Mouse (Mus musculus) embryonic stem cell, embryonic (primary cell): ENCODE results near the gene Eed.

Experiments used
- CTCF ChIA-PET, 4 experiments: fragments of 300-600 bp in 2 of 4; fragments of 350-600 bp in 2 of 4; sonication (Branson Sonifier 250); formaldehyde crosslinking; loops; one replicate each; lab custom pipeline; 2022; ENCODE audit warnings: inconsistent platforms in 2 of 4; lab: Charles Lee
- POLR2A ChIA-PET, 4 experiments: fragments of 300-600 bp in 2 of 4; fragments of 350-600 bp in 2 of 4; sonication (Branson Sonifier 250); formaldehyde crosslinking; loops; one replicate each; lab custom pipeline; 2022; ENCODE audit warnings: antibody characterized with exemption in 4 of 4, inconsistent platforms in 1 of 4; lab: Charles Lee

Eed gene

DNA sequence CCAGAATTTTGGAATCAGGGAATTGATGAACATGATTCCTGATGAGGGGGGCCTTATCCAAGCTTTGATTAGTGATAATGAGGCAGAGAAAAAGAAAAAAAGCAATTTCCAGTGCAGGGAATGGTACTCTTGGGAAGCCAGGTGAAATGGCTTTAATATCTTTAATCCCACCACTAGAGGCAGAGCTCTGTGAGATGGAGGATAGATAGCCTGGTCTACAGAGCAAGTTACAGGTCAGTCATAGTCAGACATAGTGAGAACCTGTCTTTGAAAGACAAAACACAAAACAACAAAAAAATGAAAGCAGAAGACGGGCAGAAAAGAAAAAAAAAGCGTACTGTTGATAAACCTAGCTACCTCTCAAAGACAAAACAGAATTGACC lies 17.8 kb upstream of the Eed start:
- POLR2A ChIA-PET = interaction anchor here (0.6 to 4.7 kb wide), 41 partner anchors 8 to 428 kb away, joined by 3 to 34 read pairs (median 4); partner anchors contain the start of genes Eed (in 3 of the 4), Hikeshi (in 2 of the 4) and Picalm (in 2 of the 4)
- CTCF ChIA-PET = interaction anchor here (0.5 to 2.6 kb wide), 62 partner anchors 8 to 265 kb away, joined by 3 to 20 read pairs (median 4); partner anchors contain the start of genes Picalm (in 2 of the 4), Ccdc81 (in 1 of the 4), Eed (in 1 of the 4) and Hikeshi (in 1 of the 4)

- ChIA-PET CTCF (interaction anchor here (0.5 to 2.6 kb wide), 82 partner anchors 8 to 965 kb away, joined by 3 to 20 read pairs (median 4); partner anchors contain the start of genes Picalm (in 3 of the 4), Ccdc81 (in 1 of the 4), Eed (in 1 of the 4) and Hikeshi (in 1 of the 4)), POLR2A (interaction anchor here (0.5 to 4.7 kb wide), 44 partner anchors 8 to 429 kb away, joined by 3 to 34 read pairs (median 4); partner anchors contain the start of genes Eed (in 3 of the 4), Hikeshi (in 2 of the 4) and Picalm (in 2 of the 4))
These were observed 17.3 kb upstream of the Eed start for GRCm38 (mm10) chr7:89998006-89998623.

DNA sequence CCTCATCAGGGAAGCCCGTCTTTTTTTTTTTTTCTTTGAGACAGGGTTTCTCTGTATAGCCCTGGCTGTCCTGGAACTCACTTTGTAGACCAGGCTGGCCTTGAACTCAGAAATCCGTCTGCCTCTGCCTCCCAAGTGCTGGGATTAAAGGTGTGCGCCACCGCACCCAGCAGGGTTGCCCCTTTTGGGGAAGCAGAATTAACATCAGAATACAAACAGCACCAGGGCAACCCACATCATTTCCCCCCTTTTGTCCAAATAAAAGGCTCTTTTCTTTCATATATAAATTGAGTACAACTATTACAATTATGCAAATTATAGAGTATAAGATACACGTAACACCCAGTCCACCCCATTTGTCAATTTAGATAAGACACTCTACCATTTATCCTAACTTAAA lies 16.7 kb upstream of the Eed start:
- CTCF ChIA-PET = interaction anchor here (0.5 to 2.6 kb wide), 76 partner anchors 8 to 964 kb away, joined by 3 to 20 read pairs (median 4); partner anchors contain the start of genes Picalm (in 3 of the 4), Eed (in 1 of the 4) and Hikeshi (in 1 of the 4)

GRCm38 (mm10) chr7:89993091-89993490 lies 12.3 kb upstream of the Eed start:
- ChIA-PET CTCF (interaction anchor here in 1 of 4 experiments (0.5 kb wide), 1 partner anchor 181 kb away, joined by 3 read pairs; no protein-coding TSS in a partner anchor), POLR2A (interaction anchor here in 2 of 4 experiments (1.2 to 1.7 kb wide), 3 partner anchors 10 to 12 kb away, joined by 3 to 4 read pairs (median 4); partner anchors contain the start of gene Eed (in 2 of the 2))

More for the DNA sequence above, 16.7 kb upstream of the Eed start:
- POLR2A ChIA-PET = interaction anchor here (0.5 to 4.7 kb wide), 37 partner anchors 9 to 429 kb away, joined by 3 to 34 read pairs (median 4); partner anchors contain the start of genes Eed (in 3 of the 4), Hikeshi (in 2 of the 4) and Picalm (in 2 of the 4)

GRCm38 (mm10) chr7:89984421-89984820 lies 3.6 kb upstream of the Eed start:
- CTCF ChIA-PET = interaction anchor here in 2 of 4 experiments (0.6 to 2.7 kb wide), 3 partner anchors 14 to 62 kb away, joined by 4 to 12 read pairs (median 4); no protein-coding TSS in a partner anchor

DNA sequence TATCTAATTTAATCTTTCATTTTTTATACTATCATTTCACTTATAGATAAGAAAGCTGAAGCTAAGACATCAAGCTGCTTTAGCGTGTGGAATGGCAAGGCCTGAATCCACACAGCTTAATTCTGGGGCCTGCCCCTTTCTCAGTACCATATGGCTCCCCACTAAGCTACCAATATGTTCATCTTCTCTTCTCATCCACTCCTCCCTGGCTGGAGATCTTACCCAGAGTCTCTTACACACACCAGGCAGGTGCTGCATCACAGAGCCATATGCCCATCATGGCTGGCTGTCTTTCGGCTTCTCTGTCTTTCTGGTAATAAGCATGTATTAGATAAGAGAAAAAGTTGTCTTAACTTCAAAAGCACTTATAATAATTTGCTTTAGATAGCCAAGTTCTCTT lies 2.7 kb upstream of the Eed start:
- ChIA-PET CTCF (interaction anchor here in 2 of 4 experiments (0.5 to 2.7 kb wide), 4 partner anchors 14 to 46 kb away, joined by 3 to 12 read pairs (median 4); no protein-coding TSS in a partner anchor), POLR2A (interaction anchor here in 2 of 4 experiments (1.0 to 3.9 kb wide), 8 partner anchors 8 to 43 kb away, joined by 3 to 34 read pairs (median 3); no protein-coding TSS in a partner anchor)

More at GRCm38 (mm10) chr7:89984421-89984820, 3.6 kb upstream of the Eed start:
- POLR2A ChIA-PET = interaction anchor here in 3 of 4 experiments (0.7 to 1.4 kb wide), 4 partner anchors 9 to 44 kb away, joined by 3 read pairs; no protein-coding TSS in a partner anchor

DNA sequence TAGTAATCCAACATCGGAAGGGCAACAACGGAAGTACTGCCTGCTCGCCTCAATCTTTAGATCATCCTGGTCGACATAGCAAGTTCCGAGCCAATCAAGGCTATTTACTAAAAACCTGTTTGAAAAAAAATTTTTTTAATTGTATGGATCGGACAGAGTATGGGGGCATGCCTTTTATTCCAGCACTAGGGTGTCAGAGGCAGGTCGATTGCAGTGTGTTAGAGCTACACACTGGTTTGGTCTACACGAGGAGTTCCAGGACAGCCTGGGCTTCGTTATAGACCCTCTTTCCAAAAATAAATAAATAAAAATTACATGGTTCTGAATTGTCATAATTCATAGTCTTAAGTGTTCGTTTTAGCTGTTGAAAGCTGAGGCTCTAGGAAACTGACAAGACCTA lies 774 bp upstream of the Eed start:
- POLR2A ChIA-PET = interaction anchor here (0.6 to 11.6 kb wide), 42 partner anchors 8 to 475 kb away, joined by 3 to 217 read pairs (median 4); partner anchors contain the start of genes Picalm (in 3 of the 4), Hikeshi (in 2 of the 4), Ccdc89 (in 1 of the 4) and Tmem126a (in 1 of the 4)
- CTCF ChIA-PET = interaction anchor here in 1 of 4 experiments (1.7 kb wide), 1 partner anchor 16 kb away, joined by 4 read pairs; no protein-coding TSS in a partner anchor

GRCm38 (mm10) chr7:89980133-89980484 lies 674 bp downstream of the Eed start:
- CTCF ChIA-PET = interaction anchor here in 1 of 4 experiments (1.7 kb wide), 1 partner anchor 18 kb away, joined by 4 read pairs; no protein-coding TSS in a partner anchor
- POLR2A ChIA-PET = interaction anchor here (0.5 to 11.6 kb wide), 36 partner anchors 9 to 502 kb away, joined by 3 to 217 read pairs (median 5); partner anchors contain the start of genes Hikeshi (in 3 of the 4), Picalm (in 2 of the 4) and Tmem126a (in 1 of the 4)

GRCm38 (mm10) chr7:89979432-89980130 lies 1.2 kb downstream of the Eed start:
- POLR2A ChIA-PET = interaction anchor here (0.6 to 11.6 kb wide), 37 partner anchors 9 to 1253 kb away, joined by 3 to 217 read pairs (median 5); partner anchors contain the start of genes Hikeshi (in 3 of the 4), Picalm (in 3 of the 4) and Tmem126a (in 1 of the 4)
- CTCF ChIA-PET = interaction anchor here in 2 of 4 experiments (0.6 to 1.7 kb wide), 2 partner anchors 13 to 18 kb away, joined by 4 read pairs; no protein-coding TSS in a partner anchor

DNA sequence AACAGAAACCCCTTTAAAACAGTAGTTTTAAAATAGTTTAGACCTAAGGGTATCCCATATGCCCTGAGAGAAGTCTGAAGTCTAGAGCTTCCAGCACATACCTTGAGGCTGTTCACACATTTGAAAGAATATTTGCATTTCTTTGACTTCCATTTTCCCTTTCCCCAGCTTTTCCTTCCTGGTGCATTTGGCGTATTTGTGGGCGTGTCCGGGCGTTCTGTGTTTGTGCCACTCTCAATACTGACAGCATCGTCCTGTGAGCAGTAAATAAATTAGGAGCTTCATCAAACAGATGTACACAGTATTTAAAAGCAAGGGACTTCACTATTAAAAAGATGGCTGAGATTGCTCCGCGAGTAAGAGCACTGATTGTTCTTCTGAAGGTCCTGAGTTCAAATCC lies 4.0 kb downstream of the Eed start:
- ChIA-PET POLR2A (interaction anchor here in 3 of 4 experiments (0.6 to 11.6 kb wide), 30 partner anchors 8 to 154 kb away, joined by 3 to 217 read pairs (median 8); partner anchors contain the start of genes Hikeshi (in 2 of the 3) and Picalm (in 1 of the 3)), CTCF (interaction anchor here in 2 of 4 experiments (0.5 to 1.3 kb wide), 2 partner anchors 13 to 21 kb away, joined by 5 to 8 read pairs; no protein-coding TSS in a partner anchor)

DNA sequence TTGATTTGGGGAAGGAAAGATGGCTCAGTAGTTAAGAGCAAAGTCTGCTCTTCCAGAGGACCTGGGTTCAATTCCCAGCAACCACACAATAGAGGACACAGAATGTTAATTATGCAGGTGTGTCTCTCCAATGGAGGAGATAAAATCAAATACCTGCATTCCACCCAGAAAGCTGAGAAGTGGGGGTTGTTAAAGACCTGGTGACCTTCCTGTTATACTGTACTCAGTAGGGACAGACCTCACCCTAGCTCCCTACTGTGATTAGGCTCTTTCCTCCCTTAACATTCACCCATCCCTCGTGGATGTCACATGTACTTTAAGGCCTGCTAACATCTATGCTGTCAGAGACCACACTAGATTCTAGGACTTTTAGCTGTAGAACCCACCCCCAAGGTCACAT lies 5.2 kb downstream of the Eed start:
- POLR2A ChIA-PET = interaction anchor here (0.5 to 11.6 kb wide), 37 partner anchors 9 to 481 kb away, joined by 3 to 217 read pairs (median 5); partner anchors contain the start of genes Hikeshi (in 2 of the 4), Picalm (in 2 of the 4) and Tmem126a (in 1 of the 4)

DNA sequence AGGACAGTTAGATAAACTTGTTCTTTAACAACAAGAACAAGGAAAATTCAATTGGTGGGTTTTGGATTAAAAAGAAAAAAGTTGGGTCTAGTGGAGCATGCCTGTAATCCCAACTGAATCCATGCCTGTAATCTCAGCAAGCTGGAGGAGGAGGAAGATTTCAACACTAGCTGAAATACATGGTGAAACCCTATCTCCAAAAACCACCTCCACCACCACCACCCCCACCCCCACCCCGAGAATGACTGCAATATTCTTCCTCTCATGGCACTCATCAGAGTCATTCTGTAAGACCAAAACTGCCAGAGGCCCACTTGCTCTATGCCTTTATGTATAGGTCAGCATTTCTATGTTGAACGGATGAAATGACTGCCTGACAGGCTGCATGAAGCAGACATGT lies 13.5 kb downstream of the Eed start:
- CTCF ChIA-PET = no interaction called here
- POLR2A ChIA-PET = interaction anchor here in 2 of 4 experiments (0.7 to 1.5 kb wide), 2 partner anchors 26 to 27 kb away, joined by 3 read pairs; partner anchors contain the start of gene Hikeshi (in 2 of the 2)

More for the DNA sequence above, 5.2 kb downstream of the Eed start:
- CTCF ChIA-PET = interaction anchor here in 3 of 4 experiments (0.6 to 1.0 kb wide), 4 partner anchors 23 to 48 kb away, joined by 3 to 5 read pairs (median 3); no protein-coding TSS in a partner anchor

DNA sequence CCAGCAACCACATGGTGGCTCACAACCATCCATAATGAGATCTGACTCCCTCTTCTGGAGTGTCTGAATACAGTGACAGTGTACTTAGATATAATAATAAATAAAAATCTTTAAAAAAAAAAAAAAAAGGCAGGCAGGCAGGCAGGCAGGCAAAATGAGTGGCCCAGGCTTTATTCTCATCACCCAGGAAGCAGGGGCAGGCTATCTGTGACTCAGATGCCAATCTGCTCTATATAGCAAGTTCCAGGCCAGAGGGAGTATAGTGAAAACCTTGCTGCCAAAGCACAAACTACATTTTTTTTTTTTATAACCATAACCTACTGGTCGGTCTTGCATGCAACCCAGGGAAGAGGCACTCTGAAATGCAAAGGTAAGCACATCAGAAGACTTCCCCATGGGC lies 14.0 kb downstream of the Eed start:
- CTCF ChIA-PET = no interaction called here
- POLR2A ChIA-PET = interaction anchor here in 1 of 4 experiments (0.7 to 1.6 kb wide), 3 partner anchors 9 to 26 kb away, joined by 3 to 4 read pairs (median 3); partner anchors contain the start of gene Hikeshi

DNA sequence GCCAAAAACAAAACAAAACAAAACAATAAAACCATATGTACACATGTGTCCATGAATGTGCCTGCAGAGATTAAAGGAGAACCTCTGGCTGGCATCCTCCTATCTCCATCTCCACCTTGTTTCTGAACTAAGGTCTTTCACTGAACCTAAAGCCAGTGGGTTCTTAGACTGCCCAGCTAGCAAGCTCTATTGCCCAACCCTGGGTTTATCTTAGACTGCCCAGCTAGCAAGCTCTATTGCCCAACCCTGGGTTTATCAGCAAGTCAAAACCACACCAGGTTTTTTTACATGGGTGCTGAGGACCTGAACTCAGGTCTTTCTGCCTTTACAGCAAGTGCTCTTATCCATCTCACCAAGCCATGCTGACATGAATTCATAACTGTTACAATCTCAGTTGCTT lies 17.6 kb downstream of the Eed start:
- CTCF ChIA-PET = no interaction called here
- POLR2A ChIA-PET = interaction anchor here in 3 of 4 experiments (0.5 to 4.5 kb wide), 12 partner anchors 10 to 190 kb away, joined by 3 to 50 read pairs (median 8); partner anchors contain the start of genes Hikeshi (in 2 of the 3) and Eed (in 1 of the 3)

DNA sequence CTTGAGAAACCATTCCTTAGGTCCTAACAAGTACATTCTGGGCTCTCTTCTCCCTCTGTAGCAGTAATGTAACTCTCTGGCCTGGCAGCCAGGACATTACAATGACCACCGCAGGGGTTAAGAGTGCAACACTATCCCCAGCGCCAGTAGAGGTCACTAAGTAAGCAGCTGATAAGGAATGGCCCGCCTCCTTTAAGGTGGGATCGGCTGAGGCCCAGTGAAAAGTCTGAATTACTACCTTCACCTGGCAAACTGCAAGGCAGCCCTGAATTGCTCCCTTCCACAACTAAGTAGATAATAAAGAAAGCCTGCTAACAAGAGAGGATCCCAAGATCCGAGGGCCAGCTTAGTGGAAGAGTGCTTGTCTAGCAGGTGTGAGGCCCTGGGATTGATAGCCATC lies 23.5 kb downstream of the Eed start:
- ChIA-PET CTCF (interaction anchor here in 1 of 4 experiments (0.8 to 1.0 kb wide), 2 partner anchors 12 to 40 kb away, joined by 3 read pairs; no protein-coding TSS in a partner anchor), POLR2A (interaction anchor here in 2 of 4 experiments (0.8 to 10.9 kb wide), 11 partner anchors 8 to 20 kb away, joined by 3 to 217 read pairs (median 7); partner anchors contain the start of genes Hikeshi (in 2 of the 2) and Eed (in 1 of the 2))

DNA sequence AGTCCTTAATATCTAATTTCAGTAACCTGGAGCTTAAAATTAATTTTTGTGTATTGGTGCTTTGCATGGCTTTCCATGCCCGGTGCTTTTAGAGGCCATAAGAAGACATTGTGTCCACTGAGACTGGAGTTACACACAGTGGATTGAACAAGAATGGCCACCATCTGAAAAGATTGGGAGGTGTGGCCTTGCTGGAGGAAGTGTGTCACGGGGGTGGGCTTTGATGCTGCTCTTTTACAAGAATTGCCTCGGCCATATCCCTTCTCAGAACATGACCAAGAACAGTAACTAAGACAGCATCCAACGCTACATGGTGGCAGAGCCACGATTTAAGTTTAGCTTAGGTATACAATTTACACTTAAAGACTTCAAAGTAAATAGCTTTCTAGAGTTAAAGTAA lies 26.5 kb downstream of the Eed start:
- ChIA-PET POLR2A (interaction anchor here (0.6 to 10.9 kb wide), 21 partner anchors 8 to 548 kb away, joined by 3 to 217 read pairs (median 5); partner anchors contain the start of genes Hikeshi (in 3 of the 4), Eed (in 2 of the 4) and Picalm (in 1 of the 4)), CTCF (interaction anchor here in 1 of 4 experiments (1.6 kb wide), 1 partner anchor 19 kb away, joined by 3 read pairs; no protein-coding TSS in a partner anchor)
